Mouse (Mus musculus): ENCODE measurements at regions not wholly inside any gene's neighbourhood (a gene's known extent, or its start where the extent isn't known, plus 50 kb on each side); places are given as distances from the start of the nearest gene placed in this dataset.

GRCm38 (mm10) chr3:157748395-157749037, 176.4 kb downstream of the Cth start:
- no peak for ATAC-seq (ENCODE audit: insufficient number of reproducible peaks, low FRiP score, low TSS enrichment, low read depth)
- no peaks in the 10 kb centered on the region for H3K36me3 ChIP-seq
- H3K4me1 ChIP-seq, result peaks cover 4% of the 10 kb centered on the region; the same call in 1 of the 2 replicates

GRCm38 (mm10) chr3:157743000-157743399, 176.3 kb downstream of the Ptger3 start:
- H3K4me3 ChIP-seq (replicated peaks), result no peak overlapping the region
- 91% methylated on average over 1 of the region's 1 CpGs for WGBS
- H3K9ac ChIP-seq, result no peak overlapping the region
- H3K4me1 ChIP-seq, result no peaks in the 10 kb centered on the region
- no peaks in the 10 kb centered on the region for H3K36me3 ChIP-seq
- no peak overlapping the region for H3K4me2 ChIP-seq (replicated peaks)
- H3K9me3 ChIP-seq (replicated peaks), result no peaks in the 10 kb centered on the region
- ATAC-seq (ENCODE audit: insufficient number of reproducible peaks, low FRiP score, low TSS enrichment, low read depth), result no peak
- no peaks in the 10 kb centered on the region for H3K27me3 ChIP-seq
- H3K27ac ChIP-seq (replicated peaks), result no peak overlapping the region

More at GRCm38 (mm10) chr3:157748395-157749037, 176.4 kb downstream of the Cth start:
- Histone ChIP-seq H3K4me2 (replicated peaks) (no peak overlapping the region), H3K9me3 (replicated peaks) (no peaks in the 10 kb centered on the region), H3K27me3 (no peaks in the 10 kb centered on the region), H3K9ac (no peak overlapping the region), H3K4me3 (replicated peaks) (no peak overlapping the region), H3K27ac (replicated peaks) (no peak overlapping the region)
- WGBS, result 39% methylated on average over 3 of the region's 3 CpGs

GRCm38 (mm10) chr3:157739628-157740294, 173.1 kb downstream of the Ptger3 start:
- H3K4me3 ChIP-seq (replicated peaks), result no peak overlapping the region
- no peaks in the 10 kb centered on the region for H3K27me3 ChIP-seq
- H3K9ac ChIP-seq, result no peak overlapping the region
- H3K4me2 ChIP-seq (replicated peaks), result no peak overlapping the region
- no peaks in the 10 kb centered on the region for H3K9me3 ChIP-seq (replicated peaks)
- H3K27ac ChIP-seq (replicated peaks), result no peak overlapping the region
- ATAC-seq (ENCODE audit: insufficient number of reproducible peaks, low FRiP score, low TSS enrichment, low read depth), result no peak
- 94% methylated on average over 1 of the region's 1 CpGs for WGBS
- H3K36me3 ChIP-seq, result no peaks in the 10 kb centered on the region
- H3K4me1 ChIP-seq, result no peaks in the 10 kb centered on the region

- Histone ChIP-seq H3K9me3 (replicated peaks) (no peaks in the 10 kb centered on the region), H3K9ac (no peak overlapping the region), H3K27ac (replicated peaks) (no peak overlapping the region), H3K4me3 (replicated peaks) (no peak overlapping the region), H3K36me3 (no peaks in the 10 kb centered on the region), H3K4me2 (replicated peaks) (no peak overlapping the region), H3K27me3 (no peaks in the 10 kb centered on the region), H3K4me1 (no peaks in the 10 kb centered on the region)
- ATAC-seq (ENCODE audit: insufficient number of reproducible peaks, low FRiP score, low TSS enrichment, low read depth), result no peak
- 72% methylated on average over 4 of the region's 4 CpGs for WGBS
Measured at GRCm38 (mm10) chr3:157732136-157732940, 165.6 kb downstream of the Ptger3 start.

GRCm38 (mm10) chr3:157729711-157730367, 163.1 kb downstream of the Ptger3 start:
- Histone ChIP-seq H3K4me2 (replicated peaks) (no peak overlapping the region), H3K4me3 (replicated peaks) (no peak overlapping the region), H3K4me1 (no peaks in the 10 kb centered on the region), H3K36me3 (no peaks in the 10 kb centered on the region), H3K27ac (replicated peaks) (no peak overlapping the region), H3K9ac (no peak overlapping the region), H3K27me3 (no peaks in the 10 kb centered on the region), H3K9me3 (replicated peaks) (no peaks in the 10 kb centered on the region)
- 45% methylated on average over 1 of the region's 1 CpGs for WGBS
- no peak for ATAC-seq (ENCODE audit: insufficient number of reproducible peaks, low FRiP score, low TSS enrichment, low read depth)

- no peaks in the 10 kb centered on the region for H3K27me3 ChIP-seq
- WGBS, result 50% methylated on average over 1 of the region's 1 CpGs
- H3K9me3 ChIP-seq (replicated peaks), result no peaks in the 10 kb centered on the region
- no peaks in the 10 kb centered on the region for H3K36me3 ChIP-seq
- H3K27ac ChIP-seq (replicated peaks), result no peak overlapping the region
- H3K4me2 ChIP-seq (replicated peaks), result no peak overlapping the region
- no peak for ATAC-seq (ENCODE audit: insufficient number of reproducible peaks, low FRiP score, low TSS enrichment, low read depth)
- no peaks in the 10 kb centered on the region for H3K4me1 ChIP-seq
- no peak overlapping the region for H3K4me3 ChIP-seq (replicated peaks)
- no peak overlapping the region for H3K9ac ChIP-seq
Measured at GRCm38 (mm10) chr3:157724542-157724941, 157.8 kb downstream of the Ptger3 start.

- Histone ChIP-seq H3K9ac (no peak overlapping the region), H3K9me3 (replicated peaks) (no peaks in the 10 kb centered on the region), H3K4me1 (no peaks in the 10 kb centered on the region), H3K36me3 (no peaks in the 10 kb centered on the region), H3K4me3 (replicated peaks) (no peak overlapping the region), H3K27ac (replicated peaks) (no peak overlapping the region), H3K27me3 (no peaks in the 10 kb centered on the region), H3K4me2 (replicated peaks) (no peak overlapping the region)
- WGBS, result 76% methylated on average over 5 of the region's 5 CpGs
- ATAC-seq (ENCODE audit: insufficient number of reproducible peaks, low FRiP score, low TSS enrichment, low read depth), result no peak
Measured at GRCm38 (mm10) chr3:157723184-157723583, 156.5 kb downstream of the Ptger3 start.

- no peak for ATAC-seq (ENCODE audit: insufficient number of reproducible peaks, low FRiP score, low TSS enrichment, low read depth)
- 16% methylated on average over 7 of the region's 7 CpGs for WGBS
- H3K27ac ChIP-seq (replicated peaks), result no peak overlapping the region
- H3K4me1 ChIP-seq, result no peaks in the 10 kb centered on the region
- H3K4me3 ChIP-seq (replicated peaks), result no peak overlapping the region
- H3K9me3 ChIP-seq (replicated peaks), result no peaks in the 10 kb centered on the region
- H3K4me2 ChIP-seq (replicated peaks), result no peak overlapping the region
- H3K9ac ChIP-seq, result no peak overlapping the region
- no peaks in the 10 kb centered on the region for H3K27me3 ChIP-seq
- H3K36me3 ChIP-seq, result no peaks in the 10 kb centered on the region
Measured at GRCm38 (mm10) chr3:157717313-157717921, 150.7 kb downstream of the Ptger3 start.

- no peak overlapping the region for H3K4me2 ChIP-seq (replicated peaks)
- no peaks in the 10 kb centered on the region for H3K36me3 ChIP-seq
- H3K4me1 ChIP-seq, result no peaks in the 10 kb centered on the region
- no peaks in the 10 kb centered on the region for H3K9me3 ChIP-seq (replicated peaks)
- H3K27ac ChIP-seq (replicated peaks), result no peak overlapping the region
- H3K27me3 ChIP-seq, result no peaks in the 10 kb centered on the region
- no peak overlapping the region for H3K9ac ChIP-seq
- WGBS, result 56% methylated on average over 3 of the region's 3 CpGs
- H3K4me3 ChIP-seq (replicated peaks), result no peak overlapping the region
- ATAC-seq (ENCODE audit: insufficient number of reproducible peaks, low FRiP score, low TSS enrichment, low read depth), result no peak
Measured at GRCm38 (mm10) chr3:157714023-157714422, 147.3 kb downstream of the Ptger3 start.

GRCm38 (mm10) chr3:157710790-157711381, 144.2 kb downstream of the Ptger3 start:
- Histone ChIP-seq H3K36me3 (no peaks in the 10 kb centered on the region), H3K4me1 (no peaks in the 10 kb centered on the region), H3K9me3 (replicated peaks) (no peaks in the 10 kb centered on the region), H3K9ac (no peak overlapping the region), H3K27ac (replicated peaks) (no peak overlapping the region), H3K4me3 (replicated peaks) (no peak overlapping the region), H3K27me3 (no peaks in the 10 kb centered on the region), H3K4me2 (replicated peaks) (no peak overlapping the region)
- ATAC-seq (ENCODE audit: insufficient number of reproducible peaks, low FRiP score, low TSS enrichment, low read depth), result no peak
- WGBS, result 81% methylated on average over 1 of the region's 1 CpGs
